Mouse (Mus musculus) heart, postnatal 25 days (tissue): ENCODE measurements around the gene Olfr1234. TPM values are rescaled to one million over a fixed set of nuclear protein-coding genes. Genes with fewer than 3 reads are reported as not detected.

ENCODE experiments used
- DNase-seq: peaks from one replicate; pipeline ENCODE4 v3.0.0; 2022; ENCODE audit warnings: low spot score
- intact Hi-C: fragments of 180-260 bp; cut with DNase I; formaldehyde crosslinking; loops from one replicate; pipeline ENCODE4 v1.15.1; 2025
- total RNA-seq, 2 experiments: library from RNA; stranded (reverse); gene quantifications; 2 replicates each; pipeline ENCODE4 v1.2.3; 2021

The Olfr1234 gene
- not detected for total RNA-seq

DNA sequence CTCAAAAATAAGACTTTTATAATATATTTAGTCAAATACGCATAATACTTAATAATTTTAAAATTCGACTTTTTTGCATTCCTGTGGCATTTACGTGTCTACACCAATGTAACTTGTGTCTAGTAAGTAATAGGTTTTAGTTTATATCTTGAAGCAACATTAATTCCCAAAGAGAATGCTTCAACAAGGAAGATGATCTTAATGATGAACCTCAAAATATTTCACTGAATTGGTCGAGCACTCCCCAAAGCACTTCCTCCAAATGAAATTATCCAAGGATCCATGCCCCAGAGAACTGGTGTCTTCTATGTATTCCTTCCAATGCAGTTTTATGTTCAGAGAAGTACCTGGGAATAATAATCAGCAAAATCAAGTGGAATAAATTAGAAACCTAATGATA lies at the start of gene Olfr1234:
Gene Olfr1234 (minus strand): TSS at position 101 of the 400 bp plus-strand sequence.
- DNase-seq, result no peak

DNA sequence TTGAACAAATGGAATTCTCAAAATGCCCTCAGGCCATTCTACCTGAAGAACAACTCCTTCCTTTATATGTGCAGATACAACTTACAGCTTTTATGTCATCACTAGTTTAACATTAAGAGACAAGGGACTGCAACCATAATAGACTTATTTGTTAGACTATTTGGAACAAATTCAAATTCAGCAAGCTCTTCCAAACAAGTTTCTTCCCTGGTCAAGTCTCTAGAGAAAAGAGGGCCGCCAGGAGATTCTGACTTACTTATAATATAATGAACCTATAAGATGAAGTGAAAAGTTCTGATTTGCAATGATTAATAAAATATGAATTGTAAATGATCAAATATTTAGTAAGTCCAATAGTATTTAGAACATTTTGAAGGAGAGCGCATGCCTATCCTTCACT lies 44.9 kb upstream of the Olfr1234 start, which contains the start of gene Olfr1238:
Gene Olfr1238 (minus strand): TSS at position 101 of the 400 bp plus-strand sequence.
- DNase-seq, result no peak
- intact Hi-C loops, result no loop called here

More for the DNA sequence above, at the start of gene Olfr1234:
- intact Hi-C loops, result no loop called here

DNA sequence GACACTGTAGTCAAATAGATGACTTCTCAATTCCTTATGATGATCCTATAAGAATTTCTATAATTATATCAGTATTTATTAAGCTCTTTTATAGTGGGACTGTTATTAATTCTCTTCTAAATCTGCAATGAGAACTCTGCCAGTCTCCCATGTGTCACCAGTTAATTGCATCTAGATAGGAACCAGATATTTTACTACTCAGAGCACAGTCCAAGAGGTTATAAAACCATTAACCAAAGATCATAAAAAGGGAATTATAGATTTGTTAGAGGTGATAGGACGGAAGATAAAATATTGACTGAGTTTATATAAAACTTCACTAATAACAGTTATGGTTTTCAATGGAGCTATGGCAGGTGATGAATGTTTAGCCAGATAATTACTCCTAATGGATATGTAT lies 36.2 kb upstream of the Olfr1234 start:
- DNase-seq, result no peak
- intact Hi-C loops, result no loop called here

DNA sequence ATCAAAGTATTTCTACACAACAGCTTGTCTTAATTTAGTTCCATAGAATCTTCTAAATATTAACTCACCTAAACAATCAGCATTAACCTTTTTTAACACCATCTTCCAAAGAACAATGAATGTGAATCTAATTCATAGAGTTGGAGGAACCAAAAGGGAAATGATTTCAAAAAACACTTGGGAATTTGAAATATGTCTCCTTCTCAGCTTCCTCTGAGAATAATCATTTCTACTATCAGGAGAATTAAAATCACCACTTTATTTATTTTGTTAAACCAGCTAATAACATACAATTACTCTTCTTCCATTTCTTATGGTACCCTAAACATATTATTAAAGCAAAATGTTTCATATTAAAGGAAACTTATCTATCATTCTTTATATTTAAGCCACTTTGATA lies 22.4 kb downstream of the Olfr1234 start, which contains the start of gene Olfr1233:
Gene Olfr1233 (minus strand): TSS at position 101 of the 400 bp plus-strand sequence.
- DNase-seq, result no peak
- intact Hi-C loops, result no loop called here

DNA sequence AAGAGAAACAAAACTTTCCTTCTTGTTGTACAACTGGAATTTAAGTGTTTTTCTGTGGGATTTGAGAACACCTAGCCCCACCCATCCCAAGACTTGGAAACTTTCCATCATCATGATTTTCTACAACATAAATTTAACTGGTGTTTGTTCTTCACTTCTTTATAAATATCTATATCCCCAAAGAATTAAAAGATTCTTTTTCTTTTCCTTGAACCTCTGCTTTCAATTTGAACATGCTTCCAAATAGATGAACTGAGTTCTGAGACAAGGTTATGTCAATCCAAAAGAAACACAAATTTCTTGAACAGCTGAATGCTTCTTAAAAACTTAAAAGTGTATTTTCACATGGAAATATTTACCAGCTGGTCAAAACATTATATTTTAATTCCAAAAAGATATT lies 35.1 kb downstream of the Olfr1234 start, which contains the start of gene Olfr1232:
Gene Olfr1232 (minus strand): TSS at position 101 of the 400 bp plus-strand sequence.
- DNase-seq, result no peak
- intact Hi-C loops, result no loop called here

Other genes starting within 250 kb of the Olfr1234 start
- gene Olfr1221, start 247.6 kb downstream of the Olfr1234 start, total RNA-seq, result not detected
- not detected for gene Olfr1222, start 231.8 kb downstream of the Olfr1234 start, total RNA-seq
- gene Olfr1223, start 213.3 kb downstream of the Olfr1234 start, total RNA-seq, result not detected
- not detected for gene Olfr1224-ps1, start 200.8 kb downstream of the Olfr1234 start, total RNA-seq
- gene Olfr1225, start 190.2 kb downstream of the Olfr1234 start, total RNA-seq, result not detected
- gene Olfr1226, start 164.8 kb downstream of the Olfr1234 start, total RNA-seq, result not detected
- gene Olfr1228, start 110.8 kb downstream of the Olfr1234 start, total RNA-seq, result not detected
- not detected for gene Olfr1229, start 76.9 kb downstream of the Olfr1234 start, total RNA-seq
- gene Olfr1230, start 67.6 kb downstream of the Olfr1234 start, total RNA-seq, result not detected
- gene Olfr1231, start 57.8 kb downstream of the Olfr1234 start, total RNA-seq, result not detected
- gene Olfr1232, start 35.2 kb downstream of the Olfr1234 start, total RNA-seq, result not detected
- not detected for gene Olfr1233, start 22.5 kb downstream of the Olfr1234 start, total RNA-seq
- gene Olfr1238, start 44.8 kb upstream of the Olfr1234 start, total RNA-seq, result not detected
- gene Olfr1239, start 55.5 kb upstream of the Olfr1234 start, total RNA-seq, result not detected
- gene Olfr1240, start 78.1 kb upstream of the Olfr1234 start, total RNA-seq, result not detected
- gene Olfr1241, start 122.3 kb upstream of the Olfr1234 start, total RNA-seq, result not detected
- not detected for gene Olfr1242, start 133.5 kb upstream of the Olfr1234 start, total RNA-seq
- not detected for gene Olfr1243, start 166.6 kb upstream of the Olfr1234 start, total RNA-seq
- gene Olfr1245, start 213.6 kb upstream of the Olfr1234 start, total RNA-seq, result not detected
- not detected for gene Olfr1246, start 228.3 kb upstream of the Olfr1234 start, total RNA-seq
- gene Olfr1247, start 249.3 kb upstream of the Olfr1234 start, total RNA-seq, result not detected